Mouse (Mus musculus): ENCODE measurements around the gene Anapc11.
"Not testable (repeated sequence)": the region's sequence is repeated elsewhere in the genome, so short reads cannot be mapped to it uniquely, and the experiment has no call there.

The Anapc11 gene

DNA sequence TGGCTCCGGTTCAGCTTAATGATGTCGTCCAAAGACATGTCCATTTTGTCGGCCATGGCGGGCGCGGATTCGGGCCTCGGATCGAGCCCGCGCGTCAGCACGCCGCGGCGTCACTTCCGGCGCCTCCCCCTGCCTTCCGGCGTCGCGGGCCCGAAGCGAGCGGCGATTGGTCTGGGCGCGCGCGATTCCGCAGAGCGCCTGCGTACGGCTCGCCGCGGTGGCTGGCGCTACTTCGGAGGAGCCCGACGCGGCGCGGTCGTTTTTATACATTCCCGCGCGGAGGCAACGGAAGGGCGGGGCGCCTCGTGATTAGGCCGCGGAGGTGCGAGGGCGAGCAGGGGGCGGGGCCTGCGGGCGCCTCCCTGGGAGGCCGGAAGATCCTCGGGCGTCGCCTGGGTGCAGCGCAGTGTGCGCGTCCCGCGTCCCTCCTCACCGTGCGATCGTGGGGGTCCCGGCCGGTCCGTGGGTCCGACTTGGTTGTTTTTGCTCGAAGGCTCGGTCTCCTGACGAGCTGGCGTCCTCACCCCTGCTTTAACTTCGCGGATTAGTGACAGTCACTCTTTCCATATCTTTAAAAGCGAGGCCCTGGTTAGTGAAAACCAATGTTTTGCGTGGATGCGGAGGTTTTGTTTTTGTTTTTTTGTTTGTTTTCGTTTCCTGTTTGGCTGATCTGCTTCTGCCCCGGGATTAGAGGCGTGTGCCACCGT lies at the start of gene Anapc11, which contains the start of gene Alyref:
Gene Anapc11, plus strand, starts transcription at position 139 of the 707 bp plus-strand sequence.
Gene Alyref, minus strand, starts transcription at position 83 of the 707 bp plus-strand sequence.
- peak; percentile 88 to 89 for DNase-seq

GRCm38 (mm10) chr11:120548786-120549167 lies 49.4 kb upstream of the Anapc11 start:
- no peak for DNase-seq

GRCm38 (mm10) chr11:120549168-120549945 lies 48.9 kb upstream of the Anapc11 start, which contains the start of gene Mcrip1:
Mcrip1 (minus strand) TSS chr11:120549727.
- DNase-seq: peak; percentile 89 to 91

DNA sequence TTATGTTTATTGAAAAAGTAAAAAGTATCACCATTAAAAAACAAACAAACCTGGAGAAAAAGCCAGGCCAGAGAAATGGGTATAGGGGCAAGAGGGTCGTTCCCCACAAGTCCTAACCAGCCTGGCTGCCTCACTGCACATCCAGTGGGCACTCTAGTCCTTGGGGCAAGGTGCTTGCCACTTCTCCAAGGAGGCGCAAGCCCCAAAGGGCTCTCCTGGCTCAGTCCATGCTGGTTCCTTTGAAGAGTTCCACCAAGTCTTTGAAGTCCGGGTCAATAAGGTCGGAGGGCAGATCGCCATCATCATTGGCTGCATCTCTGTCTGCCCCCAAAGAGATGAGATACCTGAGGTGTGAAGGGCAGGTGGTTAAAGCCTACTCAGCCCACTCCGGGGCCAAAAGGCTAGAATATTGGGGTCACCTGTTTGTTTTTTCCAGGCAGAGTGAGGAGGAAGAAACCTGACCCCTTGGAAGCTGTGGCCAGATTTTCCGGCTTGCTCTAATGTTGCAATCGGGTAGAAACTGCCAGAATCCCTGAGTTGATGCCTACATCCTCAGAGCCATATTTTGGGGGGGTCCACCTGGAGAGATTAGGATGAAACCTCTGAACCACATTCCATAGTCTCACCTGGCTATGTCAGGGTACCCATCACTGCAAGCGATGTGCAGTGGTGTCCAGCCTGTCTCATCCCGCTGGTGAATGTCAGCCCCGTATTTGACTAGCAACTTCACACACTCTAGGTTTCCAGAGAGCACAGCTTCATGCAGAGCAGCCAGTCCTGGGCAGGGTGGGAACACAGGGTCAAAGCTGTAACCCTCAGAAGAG lies 48.0 kb upstream of the Anapc11 start:
- DNase-seq: peak in 1 of 2 experiments; percentile 25

GRCm38 (mm10) chr11:120550810-120551440 lies 47.3 kb upstream of the Anapc11 start, which contains the start of gene Ppp1r27:
Ppp1r27 (minus strand) TSS chr11:120551132.
- DNase-seq: no peak

GRCm38 (mm10) chr11:120552736-120553135 lies 45.5 kb upstream of the Anapc11 start:
- DNase-seq: no peak

- DNase-seq: no peak
Measured at GRCm38 (mm10) chr11:120554834-120555233, 43.4 kb upstream of the Anapc11 start.

- DNase-seq: no peak
Measured at GRCm38 (mm10) chr11:120555260-120555659, 43.0 kb upstream of the Anapc11 start.

DNA sequence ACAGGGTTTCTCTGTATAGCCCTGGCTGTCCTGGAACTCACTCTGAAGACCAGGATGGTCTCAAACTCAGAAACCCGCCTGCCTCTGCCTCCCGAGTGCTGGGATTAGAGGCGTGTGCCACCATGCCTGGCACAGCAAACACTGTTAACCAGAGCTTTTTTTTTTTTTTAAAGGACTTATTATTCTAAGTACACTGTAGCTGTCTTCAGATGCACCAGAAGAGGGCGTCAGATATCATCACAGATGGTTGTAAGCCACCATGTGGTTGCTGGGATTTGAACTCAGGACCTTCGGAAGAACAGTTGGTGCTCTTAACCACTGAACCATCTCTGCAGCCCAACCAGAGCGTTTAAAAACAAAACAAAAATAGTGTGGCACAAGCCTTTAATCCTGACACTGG lies 39.4 kb upstream of the Anapc11 start:
- DNase-seq: not testable (repeated sequence)

DNA sequence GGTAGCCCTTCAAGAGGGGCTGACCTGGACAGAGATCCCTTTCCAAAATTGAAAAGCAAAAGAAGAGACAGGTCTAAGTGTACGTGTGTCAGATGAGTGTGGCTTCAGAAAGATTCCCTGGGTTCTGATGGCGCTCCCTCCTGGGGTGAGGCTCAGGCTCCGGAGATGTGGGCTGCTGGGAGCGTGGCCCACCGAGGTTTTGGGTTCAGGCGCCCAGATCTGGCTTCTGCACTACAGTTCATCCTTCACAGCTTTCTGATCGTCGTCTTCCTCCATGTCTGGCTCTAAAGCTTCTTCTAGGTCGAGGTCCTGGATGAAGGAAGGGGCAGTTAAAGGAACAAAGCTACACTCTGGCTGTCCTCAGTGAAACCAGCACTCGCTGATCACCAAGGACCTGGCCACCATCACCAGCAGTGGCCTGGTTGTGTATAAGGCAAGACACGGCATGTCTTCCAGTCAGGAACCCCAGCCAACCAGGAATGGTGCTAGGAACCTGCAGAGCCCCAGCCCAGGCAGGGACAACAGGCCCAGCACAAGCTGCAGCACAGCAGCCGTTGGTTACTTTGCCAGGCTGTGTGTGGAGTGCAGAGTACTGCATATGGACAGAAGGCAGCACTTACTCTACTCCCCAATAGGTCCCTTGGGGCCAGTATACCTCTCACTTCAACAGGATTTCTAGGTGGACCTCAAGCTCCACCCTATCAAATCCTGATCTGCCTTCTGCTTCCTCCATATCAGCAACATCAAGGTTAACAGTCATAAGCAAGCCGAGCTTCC lies 37.1 kb upstream of the Anapc11 start:
- no peak for DNase-seq

GRCm38 (mm10) chr11:120562949-120563348 lies 35.3 kb upstream of the Anapc11 start:
- DNase-seq: no peak

DNA sequence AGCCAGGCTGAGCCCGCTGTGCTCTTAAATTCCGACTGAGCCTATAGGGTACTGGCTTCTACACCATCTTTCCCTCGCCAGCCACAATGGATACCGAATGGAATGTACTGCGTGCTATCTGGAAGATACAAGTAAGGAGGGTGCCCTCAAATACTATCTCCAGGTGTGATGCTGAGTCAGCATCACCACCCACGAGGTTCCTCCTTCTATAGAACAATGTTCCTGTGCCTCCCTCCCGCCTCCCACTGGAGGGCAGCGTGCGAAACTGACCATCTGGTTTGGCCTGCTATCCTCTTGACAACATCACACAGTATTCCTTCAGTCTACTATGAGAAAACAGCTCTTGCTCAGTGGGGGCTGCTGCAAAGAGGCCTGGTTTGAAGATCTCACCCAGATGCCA lies 33.1 kb upstream of the Anapc11 start:
- no peak for DNase-seq

DNA sequence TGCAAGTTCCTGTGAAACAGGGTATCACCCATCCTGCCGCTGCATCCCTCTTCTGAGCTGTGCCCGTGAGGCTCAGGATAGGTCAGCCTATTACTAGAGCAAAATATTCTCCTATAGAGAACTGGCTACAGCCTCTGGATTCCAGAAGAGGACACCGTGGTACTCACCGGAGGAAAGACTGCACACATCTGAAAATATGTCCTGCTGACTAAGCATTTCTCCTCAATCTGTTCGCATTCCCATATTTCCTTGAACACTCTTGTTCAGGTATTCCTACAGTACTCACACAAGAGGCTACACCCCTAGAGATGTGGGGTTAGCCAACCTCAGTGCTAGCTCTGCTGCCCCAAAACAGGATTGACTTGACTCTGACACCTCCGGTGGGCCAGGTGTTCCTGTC lies 29.9 kb upstream of the Anapc11 start:
- DNase-seq: no peak

DNA sequence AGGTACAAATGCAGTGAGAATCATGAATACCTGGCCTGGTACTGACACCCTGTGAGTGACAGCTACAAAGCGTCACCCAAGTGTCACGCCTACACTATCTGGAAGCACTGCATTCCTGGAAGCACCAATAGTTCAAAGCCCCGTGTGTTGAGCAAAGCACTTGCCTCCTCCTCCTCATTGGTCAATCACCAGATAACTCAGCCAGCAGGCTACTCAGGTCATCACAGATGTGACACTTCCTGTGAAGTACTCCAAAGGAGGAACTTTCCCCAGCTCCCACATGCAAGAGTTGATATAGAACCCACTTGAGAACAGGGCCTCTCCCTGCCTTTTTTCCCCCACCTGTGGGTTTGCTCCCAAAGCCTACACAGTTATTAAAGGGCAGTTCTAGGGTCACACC lies 27.1 kb upstream of the Anapc11 start:
- no peak for DNase-seq

DNA sequence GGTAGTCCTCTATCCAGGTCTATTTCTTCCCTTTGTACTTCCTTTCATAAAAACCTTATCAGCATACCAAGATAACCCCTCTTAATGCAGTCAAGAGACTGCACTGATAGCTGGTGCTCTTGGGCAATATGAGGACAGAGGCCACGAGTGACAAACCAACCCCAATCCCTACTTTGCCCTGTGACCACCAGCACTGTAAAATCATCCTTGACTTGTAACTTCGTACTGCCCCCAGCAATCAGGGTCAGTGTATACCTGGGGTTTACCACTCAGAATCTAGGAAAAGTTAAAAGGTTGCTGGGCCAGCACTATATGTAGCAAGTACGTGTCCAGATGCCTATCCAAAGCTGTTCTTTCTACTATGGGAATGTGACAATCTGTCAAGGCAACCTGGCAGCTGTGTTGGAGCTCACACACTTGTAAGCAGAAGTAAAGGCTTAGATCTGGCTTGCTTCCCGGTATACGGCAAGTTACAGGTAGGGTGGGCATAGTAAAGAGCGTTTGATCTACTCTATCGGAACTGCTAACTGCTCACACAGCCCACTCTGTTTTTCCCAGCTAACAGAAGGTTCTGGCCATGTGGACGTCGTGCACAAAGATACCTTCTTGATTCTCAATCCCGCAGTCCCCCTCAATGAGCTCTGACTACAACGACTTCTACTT lies 26.3 kb upstream of the Anapc11 start:
- no peak for DNase-seq

DNA sequence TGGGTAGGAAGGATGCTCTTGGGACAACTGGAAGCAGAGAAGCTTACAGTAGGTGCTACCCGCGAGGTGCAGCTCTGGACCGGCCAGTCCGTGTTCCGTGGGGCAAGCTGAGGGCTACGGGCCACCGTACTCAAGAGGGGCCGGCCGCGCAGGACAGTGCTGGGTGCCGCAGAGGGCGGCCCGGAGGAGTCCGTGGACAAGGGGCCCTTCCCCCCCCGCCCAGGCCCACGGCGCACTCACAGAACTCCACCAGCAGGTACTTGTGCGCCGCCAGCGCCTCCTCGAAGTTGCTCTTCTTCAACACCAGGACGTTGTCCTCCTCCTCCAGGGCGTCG lies 25.8 kb upstream of the Anapc11 start:
- no peak for DNase-seq

DNA sequence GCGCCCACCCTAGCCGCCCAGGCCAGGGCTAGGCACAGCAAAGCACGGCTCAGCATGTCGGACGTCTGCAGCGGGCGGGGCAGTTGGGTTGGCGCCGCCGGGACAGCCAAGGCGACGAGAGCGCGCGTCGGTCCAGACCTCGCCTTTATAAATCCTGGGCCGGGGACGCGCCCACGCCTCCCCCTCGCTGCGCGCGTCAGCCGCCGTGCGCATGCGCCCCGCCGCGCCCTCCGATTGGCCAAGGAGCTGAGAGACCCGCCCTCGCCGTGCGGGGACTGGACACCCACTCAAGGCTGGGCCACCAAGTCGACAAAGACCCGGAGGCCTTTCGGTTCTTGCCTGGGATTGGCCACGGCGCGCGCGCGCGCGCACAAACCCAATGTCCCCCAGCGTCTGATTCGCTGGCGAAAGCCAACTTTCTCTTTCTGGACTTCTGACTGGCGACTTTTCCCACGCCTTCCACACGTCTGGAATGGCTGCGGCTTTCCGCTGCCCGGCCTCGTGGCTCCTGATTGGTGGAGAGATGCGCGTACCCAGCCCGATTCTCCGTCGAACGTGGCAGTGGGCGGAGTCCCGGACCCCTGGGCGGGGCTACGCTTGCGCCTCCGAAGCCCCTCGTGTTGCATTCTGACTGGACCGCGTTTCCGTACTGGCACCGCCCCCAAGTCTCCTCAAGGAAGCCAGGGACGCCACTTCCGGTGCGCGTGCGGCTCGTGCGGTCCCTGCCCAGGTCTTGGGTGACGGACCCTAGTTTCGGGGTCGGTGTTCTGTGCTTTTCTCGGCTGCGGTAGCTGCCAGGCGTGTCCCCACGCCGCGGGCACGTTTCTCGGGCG lies 25.3 kb upstream of the Anapc11 start, which contains the start of gene P4hb:
Gene P4hb, minus strand, starts transcription at position 502 of the 833 bp plus-strand sequence.
- DNase-seq: peak; percentile 99

DNA sequence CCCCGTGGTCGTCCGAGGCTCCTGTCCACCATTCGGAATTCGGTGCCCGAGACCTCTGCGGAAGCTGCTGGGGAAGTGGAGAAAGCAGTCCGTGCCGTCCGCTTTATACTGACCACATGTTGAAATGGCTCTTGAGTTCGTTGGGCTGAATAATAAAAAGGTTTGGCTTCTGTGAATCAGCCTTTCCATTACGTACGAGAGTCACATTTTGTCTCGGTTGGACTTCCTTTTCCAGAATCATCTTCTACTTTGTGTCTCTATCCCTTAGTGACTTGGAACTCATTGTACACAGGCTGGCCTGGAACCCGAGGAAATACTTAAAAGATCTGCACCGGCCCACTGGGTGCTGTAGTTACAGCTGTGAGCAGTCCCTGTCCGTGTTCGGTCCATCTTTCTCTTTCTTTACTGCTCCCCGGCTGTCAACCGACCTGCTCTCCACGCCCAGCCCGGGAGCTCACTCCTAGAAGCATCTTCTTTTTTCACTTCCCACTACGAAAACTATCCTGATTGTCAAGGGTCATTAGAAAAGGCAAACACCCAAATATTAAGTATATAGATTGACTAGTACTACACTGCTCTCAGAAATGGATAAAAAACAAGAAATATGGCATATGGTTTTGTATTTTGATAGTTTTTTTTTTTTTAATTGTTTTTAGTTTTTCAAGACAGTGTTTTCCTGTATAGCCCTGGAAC lies 24.5 kb upstream of the Anapc11 start:
- no peak for DNase-seq

DNA sequence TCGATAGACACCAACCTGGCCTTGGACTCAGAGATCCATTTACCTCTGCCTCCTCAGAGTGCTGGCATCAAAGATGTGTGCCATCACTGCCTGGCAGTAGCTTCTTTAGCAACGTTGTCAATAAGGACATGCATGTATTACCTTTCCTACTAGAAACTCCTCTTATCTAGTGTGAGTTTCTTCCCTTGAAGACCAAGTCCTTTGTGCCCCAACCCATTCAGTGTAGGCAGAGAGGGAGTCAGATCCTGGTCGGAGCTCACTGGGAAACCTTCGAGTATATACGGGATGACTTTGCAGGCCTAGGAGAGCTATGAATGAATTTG lies 24.0 kb upstream of the Anapc11 start:
- DNase-seq: no peak

DNA sequence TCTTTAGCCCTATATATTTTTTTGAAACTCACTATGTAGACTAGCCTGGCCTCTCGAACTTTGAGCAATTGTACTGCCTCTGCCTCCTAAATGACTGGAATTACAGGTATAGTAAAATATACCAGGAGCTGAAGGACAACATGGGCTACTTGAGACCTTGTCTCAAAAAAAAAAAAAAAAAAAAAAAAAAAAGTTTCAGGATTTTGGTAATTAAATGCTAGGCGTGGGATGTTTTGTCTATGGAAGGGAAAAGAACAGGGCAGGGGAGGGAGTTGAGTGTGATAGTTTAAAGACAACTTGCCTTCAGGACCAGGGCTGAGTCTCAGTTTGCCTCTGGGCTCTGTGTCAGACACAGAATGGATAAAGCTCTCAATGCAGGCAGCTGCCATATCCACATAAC lies 23.2 kb upstream of the Anapc11 start:
- no peak for DNase-seq

Data from thymus, adult 18-20 months (tissue).